Mouse (Mus musculus) MEL (cell line): Measurements from ENCODE around the gene Sec14l4.

ENCODE experiments used
- BHLHE40 ChIP-seq: IDR thresholded peaks from 2 replicates; pipeline ENCODE4 v1.6.1; 2012; ENCODE audit warnings: low read depth, mild to moderate bottlenecking, inconsistent platforms, low read length, improper control_type of control experiment, borderline replicate concordance
- MEF2A ChIP-seq: IDR thresholded peaks from 2 replicates; pipeline ENCODE4 v1.6.1; 2014; ENCODE audit warnings: low read depth, mild to moderate bottlenecking, inconsistent platforms, low read length, improper control_type of control experiment; ENCODE audit not compliant: poor library complexity, insufficient replicate concordance, severe bottlenecking; ENCODE audit errors: extremely low read depth
- MYC ChIP-seq: IDR thresholded peaks from 2 replicates; pipeline ENCODE4 v1.6.1; 2011; ENCODE audit warnings: low read depth, mild to moderate bottlenecking, low read length, improper control_type of control experiment, moderate library complexity
- TAL1 ChIP-seq: IDR thresholded peaks from 2 replicates; pipeline ENCODE4 v1.6.1; 2012; ENCODE audit warnings: mild to moderate bottlenecking, inconsistent platforms, low read length, moderate library complexity, mixed read lengths

DNA sequence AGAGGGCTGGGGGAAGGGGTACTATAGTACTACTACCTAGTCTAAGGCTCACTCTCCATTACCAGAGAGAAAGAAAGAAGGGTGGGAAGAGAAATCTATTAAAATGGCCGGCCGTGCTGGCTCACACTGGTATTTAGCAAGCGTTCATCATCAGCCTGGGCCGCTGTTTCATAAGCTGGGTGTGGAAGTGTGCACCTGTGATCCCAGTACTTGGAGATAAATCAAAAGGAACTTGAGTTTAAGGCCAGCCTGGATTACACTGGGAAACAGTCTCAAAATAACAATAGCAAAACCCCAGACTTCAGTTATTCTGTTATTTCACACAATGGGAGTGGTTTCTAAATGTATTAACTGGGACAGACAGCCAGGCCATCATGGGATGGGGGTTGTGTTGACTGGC is 31.3 kb downstream of the Sec14l4 start:
- TF ChIP-seq MYC: no peak
- TF ChIP-seq MEF2A: no peak
- TF ChIP-seq TAL1: no peak
- no peak for TF ChIP-seq BHLHE40
